Mouse (Mus musculus) v-Abl transformed pro-B cells (cell line): ENCODE results near the gene Pxn.

Experiments used
- in situ Hi-C, 2 experiments: fragments of 400-800 bp; cut with MboI; formaldehyde crosslinking; loops; one replicate each; pipeline ENCODE4 v1.15.1; 2025; ENCODE audit not compliant: unreplicated experiment in 2 of 2

Pxn gene

DNA sequence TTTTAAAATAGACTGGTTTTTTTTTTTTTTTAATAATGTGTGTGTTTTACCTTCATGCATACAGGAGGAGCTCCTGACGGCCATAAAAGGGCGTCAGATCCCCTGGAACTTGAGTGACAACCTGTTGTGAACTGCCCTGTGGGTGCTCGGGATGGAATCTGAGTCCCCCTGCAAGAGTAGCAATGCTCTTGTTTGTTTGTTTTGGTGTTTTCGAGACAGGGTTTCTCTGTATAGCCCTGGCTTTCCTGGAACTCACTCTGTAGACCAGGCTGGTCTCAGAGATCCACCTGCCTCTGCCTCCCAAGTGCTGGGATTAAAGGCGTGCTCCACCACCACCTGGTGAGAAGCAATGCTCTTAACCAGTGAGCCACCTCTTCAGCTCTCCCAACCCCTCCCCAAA is 21.5 kb upstream of the Pxn start:
- in situ Hi-C loops = loop anchor here in 1 of 2 experiments (25.0 kb wide), 1 partner anchor 1673 kb away; the partner anchor contains the start of gene Tmem119

DNA sequence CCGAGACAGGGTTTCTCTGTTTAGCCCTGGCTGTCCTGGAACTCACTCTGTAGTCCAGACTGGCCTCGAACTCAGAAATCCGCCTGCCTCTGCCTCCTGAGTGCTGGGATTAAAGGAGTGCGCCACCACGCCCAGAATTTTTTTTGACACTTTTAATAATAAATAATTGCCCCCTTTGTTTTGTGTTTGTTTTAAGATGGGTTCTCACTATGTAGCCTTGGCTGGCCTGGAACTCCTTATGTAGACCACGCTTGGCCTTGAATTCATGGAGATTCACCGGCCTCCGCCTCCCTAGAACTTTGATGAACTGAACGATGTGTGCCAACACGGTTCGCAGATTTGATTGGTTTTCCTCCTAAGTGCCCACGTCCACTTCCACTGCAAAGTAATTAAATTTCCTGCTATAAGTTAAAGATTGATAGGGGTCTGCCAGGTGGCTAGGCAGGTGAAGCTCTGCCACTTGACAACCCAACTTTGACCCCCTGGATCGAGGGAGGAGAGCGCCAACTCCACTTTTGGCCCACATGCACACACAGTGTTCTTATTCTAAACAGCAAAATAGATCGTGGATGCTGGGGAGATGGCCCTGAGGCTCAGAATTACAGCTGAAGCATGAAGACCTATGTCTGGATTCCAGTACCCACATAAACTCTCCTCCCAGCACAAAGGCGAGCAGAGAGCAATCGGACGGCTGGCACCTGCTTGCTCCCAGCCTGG is 20.8 kb upstream of the Pxn start:
- in situ Hi-C loops = loop anchor here in 1 of 2 experiments (25.0 kb wide), 1 partner anchor 1673 kb away; the partner anchor contains the start of gene Tmem119

DNA sequence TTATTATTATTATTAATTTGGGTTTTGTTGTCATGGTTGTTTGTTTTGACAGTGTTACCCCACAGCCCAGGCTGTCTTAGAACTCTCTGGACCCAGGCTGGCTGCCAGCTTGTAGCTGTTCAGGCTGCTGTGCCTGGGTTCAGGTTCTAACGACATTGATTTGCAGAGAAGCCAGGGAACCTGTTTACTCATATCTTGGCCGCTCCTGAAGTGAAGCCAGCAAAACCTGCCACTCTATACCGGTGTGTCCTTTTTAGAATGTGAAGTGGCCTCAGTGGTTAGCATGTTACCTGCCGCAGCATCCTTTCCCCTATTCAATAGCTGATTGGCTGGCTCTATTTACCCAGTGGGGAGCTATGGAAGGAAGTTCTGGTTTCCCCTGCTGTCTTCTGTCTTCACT is 19.8 kb upstream of the Pxn start:
- in situ Hi-C loops = loop anchor here in 1 of 2 experiments (25.0 kb wide), 1 partner anchor 1674 kb away; the partner anchor contains the start of gene Tmem119

DNA sequence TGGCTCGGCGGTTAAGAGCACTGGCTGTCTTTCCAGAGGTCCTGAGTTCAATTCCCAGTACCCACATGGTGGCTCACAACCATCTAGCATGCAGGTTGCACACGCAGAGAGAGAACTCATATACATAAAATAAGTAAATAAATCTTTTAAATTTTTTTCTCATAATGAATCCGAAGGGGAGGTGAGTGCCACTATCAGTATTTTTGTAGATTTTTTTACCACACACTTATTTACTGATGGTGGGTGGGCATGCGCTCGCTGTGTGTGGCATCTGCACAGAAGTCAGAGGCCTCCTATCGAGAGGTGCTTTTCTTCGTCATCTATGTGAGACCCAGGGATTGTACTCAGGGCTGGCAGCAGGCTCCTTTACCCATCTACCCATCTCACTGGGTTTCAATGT is 19.1 kb upstream of the Pxn start:
- in situ Hi-C loops = loop anchor here in 1 of 2 experiments (25.0 kb wide), 1 partner anchor 1675 kb away; the partner anchor contains the start of gene Tmem119

DNA sequence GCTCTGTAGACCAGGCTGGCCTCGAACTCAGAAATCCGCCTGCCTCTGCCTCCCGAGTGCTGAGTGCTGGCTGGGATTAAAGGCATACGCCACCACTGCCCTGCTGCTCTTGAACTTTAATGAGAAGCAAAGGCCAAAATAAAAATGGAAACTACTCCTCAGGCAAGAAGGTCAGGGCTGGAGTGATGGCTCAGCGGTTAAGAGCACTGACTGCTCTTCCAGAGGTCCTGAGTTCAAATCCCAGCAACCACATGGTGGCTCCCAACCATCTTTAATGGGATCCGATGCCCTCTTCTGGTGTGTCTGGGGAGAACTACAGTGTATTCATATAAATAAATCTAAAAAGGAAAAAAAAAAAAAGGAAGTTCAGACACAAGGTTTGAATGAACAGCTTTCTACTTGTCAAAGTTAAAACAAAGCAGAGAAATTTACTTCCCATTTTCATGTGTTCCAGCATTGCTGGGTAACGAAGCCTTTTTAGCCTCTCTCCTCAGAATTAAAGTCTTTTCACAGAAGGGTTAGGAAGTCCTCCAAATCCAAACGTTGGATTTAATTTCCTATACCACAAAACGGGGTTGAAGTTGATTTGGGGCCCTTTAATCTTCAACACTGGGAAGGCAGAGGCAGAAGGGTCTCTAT is 18.4 kb upstream of the Pxn start:
- in situ Hi-C loops = loop anchor here in 1 of 2 experiments (25.0 kb wide), 1 partner anchor 1676 kb away; the partner anchor contains the start of gene Tmem119

DNA sequence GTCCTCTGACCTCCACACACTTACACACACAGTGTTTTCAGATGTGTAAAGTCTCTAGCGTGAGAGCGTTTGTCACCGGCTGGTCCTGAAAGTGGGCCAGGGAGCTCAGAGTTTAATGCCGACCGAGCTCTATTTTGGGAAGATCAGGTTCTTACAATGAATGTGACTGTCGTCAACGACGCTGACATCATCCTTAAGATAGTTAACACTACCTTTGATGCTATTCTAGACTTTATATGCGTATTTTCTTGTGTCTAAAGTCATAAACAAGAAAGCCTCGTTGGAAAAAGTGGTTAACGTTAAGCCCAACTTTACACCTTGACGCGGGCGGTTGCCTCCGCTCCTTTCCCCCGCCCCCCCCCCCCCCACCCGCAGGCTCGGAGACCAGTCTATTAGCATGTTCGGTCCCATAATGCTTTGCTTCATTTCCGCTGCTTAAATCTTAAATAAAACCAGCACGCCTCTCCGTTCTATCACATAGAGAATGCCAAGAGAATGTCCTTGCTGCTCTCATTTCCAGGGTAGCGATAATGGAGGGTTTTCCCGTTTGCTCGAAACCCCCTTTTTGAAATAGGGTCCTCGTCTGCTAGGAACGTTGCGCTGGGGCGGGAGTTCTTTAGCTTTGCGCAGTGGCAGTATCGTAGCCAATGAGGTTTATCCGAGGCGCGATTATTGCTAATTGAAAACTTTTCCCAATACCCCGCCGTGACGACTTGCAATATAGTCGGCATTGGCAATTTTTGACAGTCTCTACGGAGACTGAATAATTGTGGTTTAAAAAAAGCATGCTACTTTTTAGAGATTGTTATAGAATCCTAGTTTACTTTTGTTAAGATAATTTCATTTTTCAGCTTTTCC is 17.4 kb upstream of the Pxn start:
- in situ Hi-C loops = loop anchor here in 1 of 2 experiments (25.0 kb wide), 1 partner anchor 1677 kb away; the partner anchor contains the start of gene Tmem119

DNA sequence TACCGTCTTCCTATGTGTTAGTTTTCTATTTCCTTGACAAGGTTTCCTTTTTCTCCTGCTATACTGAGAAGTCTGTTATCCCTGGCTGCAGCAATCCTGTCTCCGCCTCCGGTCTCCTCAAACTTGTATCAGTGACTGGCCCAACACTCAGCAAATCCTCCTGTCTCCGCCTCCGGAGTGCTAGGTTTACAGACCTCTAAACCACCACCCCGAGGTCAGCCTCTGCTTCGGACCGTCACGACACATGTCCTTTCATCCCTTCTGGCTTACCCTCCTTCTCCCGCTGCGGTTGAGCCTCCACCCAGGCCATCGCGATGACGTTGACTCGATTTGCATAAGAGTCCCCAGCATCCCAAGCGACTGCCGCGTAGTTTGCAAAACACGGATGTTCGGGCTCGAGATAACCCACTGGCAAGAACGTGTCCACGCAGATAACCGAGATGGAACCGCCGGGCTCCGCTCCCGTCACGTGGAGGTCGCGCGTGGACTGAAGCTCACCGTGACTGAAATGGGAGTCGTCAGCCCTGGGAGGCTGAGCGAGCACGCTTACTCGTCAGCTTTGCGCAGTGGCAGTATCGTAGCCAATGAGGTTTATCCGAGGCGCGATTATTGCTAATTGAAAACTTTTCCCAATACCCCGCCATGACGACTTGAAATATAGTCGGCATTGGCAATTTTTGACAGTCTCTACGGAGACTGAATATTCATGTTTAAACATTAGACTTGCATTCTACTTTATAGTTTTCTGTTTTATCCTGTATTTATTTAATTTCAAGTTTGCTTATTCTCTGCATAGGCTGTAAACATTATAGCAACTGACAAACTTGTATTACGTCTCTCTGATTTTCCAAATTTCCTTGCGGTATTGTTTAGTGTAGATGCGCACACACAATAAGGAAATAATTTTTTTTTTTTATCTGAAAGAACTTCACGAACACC is 16.5 kb upstream of the Pxn start:
- in situ Hi-C loops = loop anchor here in 1 of 2 experiments (10.0 to 25.0 kb wide), 2 partner anchors 135 to 1678 kb away; partner anchors contain the start of gene Tmem119

DNA sequence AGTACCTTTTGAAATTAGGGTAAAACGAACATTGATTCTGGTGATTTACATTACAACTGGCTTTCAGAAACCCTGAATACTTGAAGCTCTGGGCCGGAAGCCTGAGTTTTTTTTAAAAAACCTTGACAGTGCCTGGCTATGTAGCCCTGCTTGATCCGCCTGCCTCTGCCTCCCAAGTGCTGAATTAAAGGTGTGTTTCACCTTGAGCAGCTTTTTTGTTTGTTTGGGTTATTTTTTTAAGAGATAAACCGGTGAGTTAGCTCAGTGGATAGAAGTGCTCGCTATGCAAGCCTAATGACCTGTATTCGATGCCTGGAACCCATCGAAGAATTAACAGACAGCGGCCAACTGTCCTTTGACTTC is 15.9 kb upstream of the Pxn start:
- in situ Hi-C loops = loop anchor here in 1 of 2 experiments (10.0 to 25.0 kb wide), 2 partner anchors 134 to 1678 kb away; partner anchors contain the start of gene Tmem119

DNA sequence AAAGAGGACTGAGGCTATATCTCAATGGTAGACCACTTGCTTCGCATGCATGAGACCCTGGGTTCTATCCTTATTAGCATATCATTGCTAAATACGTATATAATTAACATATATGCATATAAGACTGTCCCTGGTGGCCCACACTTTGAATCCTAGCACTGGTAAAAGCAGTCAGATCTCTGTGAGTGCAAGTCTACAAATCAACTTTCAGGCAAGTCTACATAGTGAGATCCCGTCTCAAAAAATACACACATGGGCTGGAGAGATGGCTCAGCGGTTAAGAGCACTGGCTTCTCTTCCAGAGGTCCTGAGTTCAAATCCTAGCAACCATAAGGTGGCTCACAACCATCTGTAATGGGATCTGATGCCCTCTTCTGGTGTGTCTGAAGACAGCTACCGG is 15.4 kb upstream of the Pxn start:
- in situ Hi-C loops = loop anchor here in 1 of 2 experiments (10.0 to 25.0 kb wide), 2 partner anchors 134 to 1679 kb away; partner anchors contain the start of gene Tmem119

DNA sequence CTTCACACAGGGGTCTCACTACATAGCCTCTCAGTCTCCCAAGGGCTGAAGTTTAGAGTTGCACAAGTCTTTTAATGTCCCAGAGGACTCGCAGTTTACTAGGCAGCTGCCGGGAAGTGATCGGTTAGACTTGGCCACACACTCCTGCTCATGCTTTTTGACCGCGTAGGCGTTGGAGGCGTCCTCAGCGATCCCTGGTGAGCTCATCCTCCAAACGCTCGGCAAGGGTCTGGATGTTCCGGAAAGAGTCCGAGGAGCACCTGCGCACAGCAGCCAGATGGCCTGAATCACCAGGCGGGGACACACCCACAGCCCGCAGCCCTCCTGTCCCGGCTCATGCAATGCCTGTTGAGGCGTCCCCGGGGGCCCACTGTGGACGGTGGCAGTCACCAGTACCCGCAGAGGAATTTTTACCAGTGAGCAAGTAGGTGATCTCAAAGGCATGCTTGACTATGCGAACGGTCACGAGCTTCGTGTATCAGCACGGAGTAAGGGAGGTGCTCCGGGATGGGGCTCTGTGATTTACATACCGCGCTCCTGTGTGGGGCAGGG is 14.6 kb upstream of the Pxn start:
- in situ Hi-C loops = loop anchor here in 1 of 2 experiments (10.0 to 25.0 kb wide), 2 partner anchors 133 to 1680 kb away; partner anchors contain the start of gene Tmem119

DNA sequence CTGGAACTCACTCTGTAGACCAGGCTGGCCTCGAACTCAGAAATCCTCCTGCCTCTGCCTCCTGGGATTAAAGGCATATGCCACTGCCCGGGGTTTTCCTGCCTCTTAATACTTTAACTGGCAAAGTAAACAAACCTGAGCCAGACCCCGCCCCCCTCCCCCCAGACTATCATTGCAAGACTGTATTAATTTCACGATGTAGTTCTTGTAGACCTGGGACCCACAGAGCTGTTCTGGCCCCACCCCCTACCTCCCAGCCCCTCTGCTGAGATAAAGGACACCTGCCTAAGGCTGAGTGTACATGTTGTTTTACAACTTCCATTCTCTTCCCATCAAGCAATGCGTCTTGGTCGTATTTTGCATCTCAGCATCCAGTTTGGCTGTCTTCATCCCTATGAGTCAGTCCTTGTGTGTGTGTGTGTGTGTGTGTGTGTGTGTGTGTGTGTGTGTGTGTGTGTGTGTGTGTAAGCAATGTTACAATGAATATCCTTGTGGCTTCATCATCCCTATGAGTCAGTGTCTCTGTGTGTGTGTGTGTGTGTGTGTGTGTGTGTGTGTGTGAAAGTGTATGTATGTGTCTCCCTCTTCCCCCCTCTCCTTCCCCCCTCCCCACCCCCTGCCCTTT is 13.7 kb upstream of the Pxn start:
- in situ Hi-C loops = loop anchor here in 1 of 2 experiments (10.0 to 25.0 kb wide), 2 partner anchors 132 to 1681 kb away; partner anchors contain the start of gene Tmem119

DNA sequence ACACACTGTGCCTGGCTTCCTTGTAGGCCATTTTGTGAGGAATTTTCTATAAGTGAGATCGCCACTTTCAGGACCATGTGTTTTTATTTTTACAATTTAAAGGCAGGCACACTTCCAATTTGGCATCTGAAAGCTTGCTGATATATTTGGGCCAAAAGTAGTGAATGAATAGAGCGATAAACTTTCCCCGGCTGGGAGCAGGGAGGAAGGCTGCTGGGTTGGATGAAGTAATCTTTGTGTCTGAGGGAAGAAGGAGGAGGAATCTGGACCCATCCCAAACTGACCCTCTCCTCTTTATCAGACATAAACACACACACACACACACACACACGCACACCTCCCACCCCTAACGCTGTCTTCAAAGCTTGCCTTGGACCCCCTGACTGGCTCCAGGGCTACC is 13.0 kb upstream of the Pxn start:
- in situ Hi-C loops = loop anchor here in 1 of 2 experiments (10.0 to 25.0 kb wide), 2 partner anchors 131 to 1681 kb away; partner anchors contain the start of gene Tmem119

DNA sequence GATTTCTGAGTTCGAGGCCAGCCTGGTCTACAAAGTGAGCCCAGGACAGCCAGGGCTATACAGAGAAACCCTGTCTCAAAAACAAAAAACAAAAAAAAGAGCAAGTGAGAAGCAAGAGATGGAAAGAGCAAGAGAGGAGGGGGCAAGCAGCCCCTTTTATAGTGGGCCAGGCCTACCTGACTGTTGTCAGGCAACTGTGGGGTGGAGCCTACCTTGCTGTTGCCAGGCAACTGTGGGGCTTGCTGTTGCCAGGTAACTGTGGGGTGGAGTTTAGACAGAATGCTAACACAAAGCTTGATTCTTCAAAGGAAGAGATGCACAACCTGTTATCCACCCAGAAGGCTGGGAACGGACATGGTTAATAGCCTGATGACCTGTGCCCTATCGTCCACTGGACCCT is 10.9 kb upstream of the Pxn start:
- in situ Hi-C loops = loop anchor here in 1 of 2 experiments (10.0 to 25.0 kb wide), 2 partner anchors 129 to 1683 kb away; partner anchors contain the start of gene Tmem119

DNA sequence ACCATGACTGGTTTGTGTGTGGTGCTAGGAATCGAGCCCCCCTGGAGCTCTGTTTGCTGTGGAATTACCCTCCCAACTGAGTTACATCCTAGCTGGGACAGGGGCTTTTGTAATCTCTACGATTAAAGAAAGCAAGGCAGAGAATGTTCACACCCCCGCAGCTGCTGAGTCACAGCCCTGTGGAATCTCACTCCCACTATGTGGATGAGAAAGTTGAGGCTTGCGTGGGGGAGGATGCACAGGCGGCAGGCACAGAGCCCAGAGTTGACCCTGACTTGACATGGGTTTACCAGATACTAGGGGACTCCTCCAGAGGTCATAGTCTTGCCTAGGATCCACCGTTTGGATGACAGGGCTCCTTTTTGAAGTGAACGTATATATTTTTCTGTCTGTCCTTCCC is 9.4 kb upstream of the Pxn start:
- in situ Hi-C loops = loop anchor here in 1 of 2 experiments (10.0 to 25.0 kb wide), 2 partner anchors 128 to 1685 kb away; partner anchors contain the start of gene Tmem119

DNA sequence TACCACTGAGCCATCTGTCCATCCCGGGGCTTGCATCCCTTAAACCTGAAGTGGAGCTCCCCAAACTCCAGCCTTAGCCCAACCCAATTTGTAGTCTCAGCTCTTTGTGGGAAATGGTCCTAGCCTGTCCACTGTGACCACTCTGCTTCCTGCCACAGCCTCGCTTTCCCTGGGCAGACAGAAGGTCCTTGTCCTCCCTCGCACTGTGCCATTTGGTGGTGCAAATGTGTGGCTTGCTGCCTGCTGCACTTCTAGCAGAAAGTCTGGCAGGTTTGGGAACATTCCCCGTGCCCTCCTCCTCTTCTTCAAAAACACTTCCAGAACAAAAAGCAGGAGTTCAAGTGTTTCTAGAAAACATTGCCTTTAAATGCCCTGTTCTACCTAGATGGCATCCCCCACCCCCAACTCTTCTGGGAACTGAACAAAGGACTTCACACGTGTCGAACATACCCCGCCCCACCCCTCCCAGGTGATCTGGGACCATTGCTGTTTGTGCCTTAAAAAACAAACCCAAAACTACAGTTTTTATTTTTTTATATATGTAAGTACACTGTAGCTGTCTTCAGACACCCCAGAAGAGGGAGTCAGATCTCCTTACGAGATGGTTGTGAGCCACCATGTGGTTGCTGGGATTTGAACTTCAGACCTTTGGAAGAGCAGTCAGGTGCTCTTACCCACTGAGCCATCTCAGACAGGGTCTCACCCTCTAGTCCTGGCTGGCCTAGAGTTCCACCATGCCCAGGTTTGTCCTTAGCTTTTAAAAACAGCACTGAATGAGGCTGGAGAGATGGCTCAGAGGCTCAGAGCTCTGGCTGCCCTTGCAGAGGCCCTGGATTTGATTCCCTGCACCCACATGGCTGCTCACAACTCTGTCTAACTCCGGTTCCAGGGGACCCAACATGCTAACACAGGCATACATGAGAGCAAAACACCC is 7.9 kb upstream of the Pxn start:
- in situ Hi-C loops = loop anchor here in 1 of 2 experiments (10.0 to 25.0 kb wide), 2 partner anchors 126 to 1686 kb away; partner anchors contain the start of gene Tmem119

DNA sequence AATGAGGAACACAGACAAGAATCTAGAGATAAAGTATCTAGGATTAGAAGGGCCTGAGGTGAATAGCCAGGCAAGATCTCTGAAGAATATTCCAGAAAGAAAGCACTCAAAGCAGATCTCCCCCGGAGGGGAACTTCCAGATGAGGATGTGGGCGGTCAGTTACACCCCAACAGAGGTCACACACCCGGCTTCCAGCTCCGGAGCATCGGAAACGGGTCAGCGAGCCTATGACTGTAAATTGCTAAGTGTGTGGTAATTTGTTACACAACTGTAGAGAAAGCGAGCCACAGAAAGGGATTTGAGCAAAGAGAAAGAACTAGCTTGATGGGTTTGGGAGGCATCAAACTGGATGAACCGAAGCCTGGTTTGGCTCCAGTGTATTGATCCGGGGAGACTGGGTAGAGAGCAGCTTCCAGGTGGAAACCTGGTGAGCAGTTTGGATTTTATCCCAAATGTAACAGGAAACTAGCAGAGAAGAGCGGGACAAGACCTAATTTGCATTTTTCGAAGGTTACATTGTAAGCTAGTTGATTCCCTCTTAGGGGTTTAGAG is 6.0 kb upstream of the Pxn start:
- in situ Hi-C loops = loop anchor here (5.0 kb wide), 2 partner anchors 37 to 42 kb away; no protein-coding TSS in a partner anchor
